Mouse (Mus musculus): ENCODE measurements at regions not wholly inside any gene's neighbourhood (a gene's known extent, or its start where the extent isn't known, plus 50 kb on each side); places are given as distances from the start of the nearest gene placed in this dataset.

GRCm38 (mm10) chr2:167761404-167761936 is 71.8 kb upstream of the Tmem189 start:
- ATAC-seq (replicated peaks; ENCODE audit: insufficient number of reproducible peaks, low FRiP score, low TSS enrichment, low read depth) (no peak), DNase-seq (ENCODE audit: low spot score) (no peak)
- H3K4me3 ChIP-seq (ENCODE audit: low read depth, low read length): no peak overlapping the region
- H3K27me3 ChIP-seq (ENCODE audit: control insufficient read depth, insufficient read depth, low read length): no peaks in the 10 kb centered on the region
- no peaks in the 10 kb centered on the region for H3K36me3 ChIP-seq (replicated peaks; ENCODE audit: control insufficient read depth, insufficient read depth, low read depth, low read length)
- H3K9me3 ChIP-seq (replicated peaks; ENCODE audit: control insufficient read depth, low read length): no peaks in the 10 kb centered on the region
- no peak overlapping the region for H3K27ac ChIP-seq (replicated peaks; ENCODE audit: low read depth, low read length)
- no peak overlapping the region; the same call in 1 of the 2 replicates for H3K9ac ChIP-seq (replicated peaks; ENCODE audit: low read length)
- 77% methylated on average over 17 of the region's 17 CpGs for WGBS
- no peaks in the 10 kb centered on the region for H3K4me1 ChIP-seq (ENCODE audit: control insufficient read depth, insufficient read depth, low read length)
- no peak overlapping the region for H3K4me2 ChIP-seq (ENCODE audit: low read depth, low read length)

GRCm38 (mm10) chr2:167760681-167761403 is 71.2 kb upstream of the Tmem189 start:
- Histone ChIP-seq H3K9ac (replicated peaks; ENCODE audit: low read length) (no peak overlapping the region), H3K4me3 (ENCODE audit: low read depth, low read length) (no peak overlapping the region), H3K36me3 (replicated peaks; ENCODE audit: control insufficient read depth, insufficient read depth, low read depth, low read length) (no peaks in the 10 kb centered on the region), H3K27me3 (ENCODE audit: control insufficient read depth, insufficient read depth, low read length) (no peaks in the 10 kb centered on the region), H3K27ac (replicated peaks; ENCODE audit: low read depth, low read length) (no peak overlapping the region), H3K4me2 (ENCODE audit: low read depth, low read length) (no peak overlapping the region), H3K4me1 (ENCODE audit: control insufficient read depth, insufficient read depth, low read length) (no peaks in the 10 kb centered on the region), H3K9me3 (replicated peaks; ENCODE audit: control insufficient read depth, low read length) (no peaks in the 10 kb centered on the region)
- DNase-seq (ENCODE audit: low spot score) (no peak), ATAC-seq (replicated peaks; ENCODE audit: insufficient number of reproducible peaks, low FRiP score, low TSS enrichment, low read depth) (no peak)
- whole genome bisulfite sequencing: 75% methylated on average over 13 of the region's 13 CpGs

GRCm38 (mm10) chr2:167759603-167760390 is 70.2 kb upstream of the Tmem189 start:
- H3K27ac ChIP-seq (replicated peaks; ENCODE audit: low read depth, low read length): no peak overlapping the region

GRCm38 (mm10) chr2:167757157-167757780 is 67.6 kb upstream of the Tmem189 start:
- Histone ChIP-seq H3K4me1 (ENCODE audit: control insufficient read depth, insufficient read depth, low read length) (no peaks in the 10 kb centered on the region), H3K4me2 (ENCODE audit: low read depth, low read length) (no peak overlapping the region), H3K36me3 (replicated peaks; ENCODE audit: control insufficient read depth, insufficient read depth, low read depth, low read length) (no peaks in the 10 kb centered on the region), H3K27ac (replicated peaks; ENCODE audit: low read depth, low read length) (no peak overlapping the region), H3K9me3 (replicated peaks; ENCODE audit: control insufficient read depth, low read length) (no peaks in the 10 kb centered on the region), H3K27me3 (ENCODE audit: control insufficient read depth, insufficient read depth, low read length) (no peaks in the 10 kb centered on the region), H3K9ac (replicated peaks; ENCODE audit: low read length) (no peak overlapping the region), H3K4me3 (ENCODE audit: low read depth, low read length) (no peak overlapping the region)
- DNase-seq (ENCODE audit: low spot score) (no peak), ATAC-seq (replicated peaks; ENCODE audit: insufficient number of reproducible peaks, low FRiP score, low TSS enrichment, low read depth) (no peak)
- 63% methylated on average over 12 of the region's 12 CpGs for WGBS

More at GRCm38 (mm10) chr2:167759603-167760390, 70.2 kb upstream of the Tmem189 start:
- no peak for DNase-seq (ENCODE audit: low spot score)
- no peaks in the 10 kb centered on the region for H3K36me3 ChIP-seq (replicated peaks; ENCODE audit: control insufficient read depth, insufficient read depth, low read depth, low read length)
- WGBS: 88% methylated on average over 9 of the region's 9 CpGs
- no peak for ATAC-seq (replicated peaks; ENCODE audit: insufficient number of reproducible peaks, low FRiP score, low TSS enrichment, low read depth)
- no peaks in the 10 kb centered on the region for H3K4me1 ChIP-seq (ENCODE audit: control insufficient read depth, insufficient read depth, low read length)
- H3K9ac ChIP-seq (replicated peaks; ENCODE audit: low read length): no peak overlapping the region
- no peaks in the 10 kb centered on the region for H3K9me3 ChIP-seq (replicated peaks; ENCODE audit: control insufficient read depth, low read length)
- H3K4me2 ChIP-seq (ENCODE audit: low read depth, low read length): no peak overlapping the region
- H3K4me3 ChIP-seq (ENCODE audit: low read depth, low read length): no peak overlapping the region
- no peaks in the 10 kb centered on the region for H3K27me3 ChIP-seq (ENCODE audit: control insufficient read depth, insufficient read depth, low read length)

- no peak for ATAC-seq (replicated peaks; ENCODE audit: insufficient number of reproducible peaks, low FRiP score, low TSS enrichment, low read depth)
- no peaks in the 10 kb centered on the region for H3K27me3 ChIP-seq (ENCODE audit: control insufficient read depth, insufficient read depth, low read length)
These were observed 67.1 kb upstream of the Tmem189 start for GRCm38 (mm10) chr2:167756721-167757120.

GRCm38 (mm10) chr2:167754929-167755551 is 65.4 kb upstream of the Tmem189 start:
- Histone ChIP-seq H3K9ac (replicated peaks; ENCODE audit: low read length) (no peak overlapping the region), H3K4me3 (ENCODE audit: low read depth, low read length) (no peak overlapping the region), H3K27me3 (ENCODE audit: control insufficient read depth, insufficient read depth, low read length) (no peaks in the 10 kb centered on the region), H3K9me3 (replicated peaks; ENCODE audit: control insufficient read depth, low read length) (no peaks in the 10 kb centered on the region), H3K4me1 (ENCODE audit: control insufficient read depth, insufficient read depth, low read length) (no peaks in the 10 kb centered on the region), H3K27ac (replicated peaks; ENCODE audit: low read depth, low read length) (no peak overlapping the region), H3K36me3 (replicated peaks; ENCODE audit: control insufficient read depth, insufficient read depth, low read depth, low read length) (no peaks in the 10 kb centered on the region), H3K4me2 (ENCODE audit: low read depth, low read length) (no peak overlapping the region)
- no peak for DNase-seq (ENCODE audit: low spot score)
- WGBS: 82% methylated on average over 22 of the region's 22 CpGs
- no peak for ATAC-seq (replicated peaks; ENCODE audit: insufficient number of reproducible peaks, low FRiP score, low TSS enrichment, low read depth)

More at GRCm38 (mm10) chr2:167756721-167757120, 67.1 kb upstream of the Tmem189 start:
- 87% methylated on average over 12 of the region's 12 CpGs for WGBS
- no peak for DNase-seq (ENCODE audit: low spot score)
- Histone ChIP-seq H3K36me3 (replicated peaks; ENCODE audit: control insufficient read depth, insufficient read depth, low read depth, low read length) (no peaks in the 10 kb centered on the region), H3K27ac (replicated peaks; ENCODE audit: low read depth, low read length) (no peak overlapping the region), H3K9me3 (replicated peaks; ENCODE audit: control insufficient read depth, low read length) (no peaks in the 10 kb centered on the region), H3K4me1 (ENCODE audit: control insufficient read depth, insufficient read depth, low read length) (no peaks in the 10 kb centered on the region), H3K9ac (replicated peaks; ENCODE audit: low read length) (no peak overlapping the region), H3K4me2 (ENCODE audit: low read depth, low read length) (no peak overlapping the region), H3K4me3 (ENCODE audit: low read depth, low read length) (no peak overlapping the region)

- H3K4me3 ChIP-seq (ENCODE audit: low read depth, low read length): no peak overlapping the region
- no peaks in the 10 kb centered on the region for H3K4me1 ChIP-seq (ENCODE audit: control insufficient read depth, insufficient read depth, low read length)
- DNase-seq (ENCODE audit: low spot score): no peak
- H3K36me3 ChIP-seq (replicated peaks; ENCODE audit: control insufficient read depth, insufficient read depth, low read depth, low read length): no peaks in the 10 kb centered on the region
- H3K27me3 ChIP-seq (ENCODE audit: control insufficient read depth, insufficient read depth, low read length): no peaks in the 10 kb centered on the region
- no peak overlapping the region for H3K4me2 ChIP-seq (ENCODE audit: low read depth, low read length)
- H3K9me3 ChIP-seq (replicated peaks; ENCODE audit: control insufficient read depth, low read length): no peaks in the 10 kb centered on the region
- no peak overlapping the region for H3K27ac ChIP-seq (replicated peaks; ENCODE audit: low read depth, low read length)
- WGBS: 59% methylated on average over 9 of the region's 9 CpGs
- H3K9ac ChIP-seq (replicated peaks; ENCODE audit: low read length): no peak overlapping the region
- no peak for ATAC-seq (replicated peaks; ENCODE audit: insufficient number of reproducible peaks, low FRiP score, low TSS enrichment, low read depth)
These were observed 64.3 kb upstream of the Tmem189 start for GRCm38 (mm10) chr2:167753898-167754297.
